Mouse (Mus musculus): ENCODE measurements at regions not wholly inside any gene's neighbourhood (a gene's known extent, or its start where the extent isn't known, plus 50 kb on each side); places are given as distances from the start of the nearest gene placed in this dataset.

DNA sequence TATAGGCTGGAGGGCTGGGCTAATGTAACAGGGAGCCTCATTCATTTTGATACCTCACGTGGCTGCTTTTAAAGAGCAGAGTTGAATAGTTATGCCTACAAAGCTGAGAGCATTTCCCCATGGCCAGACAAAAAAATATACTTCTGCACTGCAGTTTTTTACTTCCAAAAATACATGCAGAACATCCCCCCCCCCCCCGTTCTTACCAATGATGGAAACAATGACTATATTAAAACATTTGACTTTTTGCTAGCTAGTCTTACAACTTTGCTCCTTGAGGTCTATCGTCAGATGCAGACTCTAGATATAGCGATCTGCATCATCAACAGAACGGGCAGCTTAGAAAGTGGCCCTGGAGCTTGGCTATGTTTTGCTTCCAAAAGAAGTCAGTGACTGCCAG is 692.4 kb downstream of the Stpg2 start:
- 64% methylated on average over 5 of the region's 5 CpGs for WGBS (ENCODE audit: insufficient replicate concordance)
- no peaks in the 10 kb centered on the region for H3K36me3 ChIP-seq
- no peak overlapping the region for H3K9ac ChIP-seq
- H3K27ac ChIP-seq, result no peak overlapping the region
- ATAC-seq, result no peak
- no peaks in the 10 kb centered on the region for H3K27me3 ChIP-seq (replicated peaks)
- no peak overlapping the region for H3K4me2 ChIP-seq
- no peaks in the 10 kb centered on the region for H3K9me3 ChIP-seq (replicated peaks)
- no peaks in the 10 kb centered on the region for H3K4me1 ChIP-seq
- H3K4me3 ChIP-seq, result no peak overlapping the region

DNA sequence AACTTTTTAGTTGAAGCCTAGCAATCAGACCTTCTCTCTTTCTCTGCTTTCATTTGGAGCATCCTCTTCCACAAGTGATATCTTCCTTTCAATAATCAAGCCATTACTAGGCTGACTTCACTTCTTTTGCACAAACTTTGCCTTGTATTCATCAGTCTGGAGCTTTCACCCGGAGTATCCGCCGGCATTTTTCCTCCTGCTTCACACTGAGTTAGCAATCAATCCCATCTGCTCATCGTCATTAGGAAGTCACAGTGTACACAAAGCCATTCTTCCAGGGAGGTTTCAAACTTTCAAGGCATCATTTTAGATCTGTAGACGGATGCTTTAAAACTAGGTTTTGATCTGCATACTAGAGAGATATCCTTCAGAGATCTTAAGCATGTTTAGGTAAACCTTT is 693.7 kb downstream of the Stpg2 start:
- H3K4me3 ChIP-seq, result no peak overlapping the region
- 66% methylated on average over 5 of the region's 5 CpGs for WGBS (ENCODE audit: insufficient replicate concordance)
- H3K27me3 ChIP-seq (replicated peaks), result no peaks in the 10 kb centered on the region
- no peaks in the 10 kb centered on the region for H3K9me3 ChIP-seq (replicated peaks)
- H3K9ac ChIP-seq, result no peak overlapping the region
- H3K36me3 ChIP-seq, result no peaks in the 10 kb centered on the region
- no peak overlapping the region for H3K27ac ChIP-seq
- no peak overlapping the region for H3K4me2 ChIP-seq
- no peak for ATAC-seq
- no peaks in the 10 kb centered on the region for H3K4me1 ChIP-seq

DNA sequence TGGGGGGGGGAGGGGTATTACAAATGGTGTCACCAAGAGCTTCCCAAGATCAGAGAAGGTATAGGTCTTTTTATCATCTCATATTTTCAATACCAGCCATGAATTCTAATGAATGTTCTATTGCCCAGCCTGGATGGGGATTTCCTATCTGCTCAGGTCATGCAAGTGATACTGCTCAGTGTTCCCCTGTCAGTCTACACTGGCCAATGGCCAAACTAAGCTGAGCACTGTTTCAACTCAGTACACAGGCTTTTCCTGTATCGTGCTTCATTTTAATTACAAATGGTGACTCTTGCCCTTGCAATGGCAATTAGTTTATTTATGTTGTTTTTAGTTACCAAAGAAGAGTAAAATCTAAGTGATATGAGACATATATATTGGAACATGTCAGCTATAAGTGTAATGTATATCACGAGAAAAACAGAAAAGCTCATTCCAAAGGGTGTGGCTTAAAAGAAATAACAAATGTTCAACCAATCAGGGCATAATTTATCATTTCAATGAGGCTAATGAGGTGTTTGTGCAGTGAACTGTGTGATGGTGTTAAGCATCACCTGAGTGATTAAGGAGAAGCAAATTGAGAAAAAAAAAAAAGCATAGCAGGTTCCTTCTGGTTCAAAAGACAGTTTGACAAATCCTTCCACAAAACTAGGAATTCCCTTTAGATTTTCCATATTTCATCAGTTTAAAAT is 708.3 kb downstream of the Stpg2 start:
- no peak overlapping the region for H3K9ac ChIP-seq
- no peak for ATAC-seq

DNA sequence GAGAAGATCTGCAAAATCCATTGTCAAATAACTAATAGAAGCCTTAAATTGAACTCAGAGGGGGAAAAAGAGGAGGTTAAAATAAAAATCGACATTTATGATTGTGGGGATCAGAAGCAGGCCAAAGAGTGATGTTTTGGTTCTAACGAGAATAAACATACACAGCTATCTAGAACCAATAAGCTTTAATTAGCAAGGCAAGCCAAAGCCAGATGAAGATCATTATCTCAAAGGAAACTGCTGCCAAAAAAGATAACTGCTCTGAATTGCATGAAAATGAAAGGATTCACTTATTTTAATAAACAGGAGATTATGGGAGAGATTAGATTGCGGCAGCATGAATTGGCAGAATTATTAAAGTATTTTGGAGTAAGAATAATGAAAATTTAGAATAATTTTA is 716.8 kb downstream of the Stpg2 start:
- no peak overlapping the region for H3K4me3 ChIP-seq
- H3K27ac ChIP-seq, result no peak overlapping the region
- no peaks in the 10 kb centered on the region for H3K4me1 ChIP-seq
- H3K27me3 ChIP-seq (replicated peaks), result no peaks in the 10 kb centered on the region
- ATAC-seq, result no peak
- no peaks in the 10 kb centered on the region for H3K36me3 ChIP-seq
- 63% methylated on average over 3 of the region's 3 CpGs for WGBS (ENCODE audit: insufficient replicate concordance)
- no peaks in the 10 kb centered on the region for H3K9me3 ChIP-seq (replicated peaks)
- H3K4me2 ChIP-seq, result no peak overlapping the region
- H3K9ac ChIP-seq, result no peak overlapping the region

More for the DNA sequence above, 708.3 kb downstream of the Stpg2 start:
- WGBS (ENCODE audit: insufficient replicate concordance), result 53% methylated on average over 2 of the region's 2 CpGs
- Histone ChIP-seq H3K36me3 (no peaks in the 10 kb centered on the region), H3K4me2 (no peak overlapping the region), H3K9me3 (replicated peaks) (no peaks in the 10 kb centered on the region), H3K4me3 (no peak overlapping the region), H3K27ac (no peak overlapping the region), H3K4me1 (no peaks in the 10 kb centered on the region), H3K27me3 (replicated peaks) (no peaks in the 10 kb centered on the region)

DNA sequence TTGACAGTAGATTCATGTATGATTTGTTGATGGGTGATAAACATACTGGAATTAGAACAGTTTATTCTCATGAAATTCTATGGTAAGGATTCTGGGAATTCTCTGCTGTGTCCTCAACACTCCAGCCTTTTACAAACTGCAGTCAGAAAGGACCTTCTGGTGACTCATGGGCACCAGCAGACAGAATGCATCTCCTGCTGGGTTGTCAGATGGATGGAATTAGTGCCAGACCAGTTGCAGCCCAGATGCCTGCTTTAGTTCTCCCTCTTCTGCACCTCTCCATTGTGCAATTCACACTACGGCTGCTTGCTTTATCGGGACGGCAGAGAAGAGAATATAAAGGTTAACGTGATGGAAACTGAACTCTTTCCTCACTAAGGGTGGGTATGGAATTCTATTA is 727.5 kb downstream of the Stpg2 start:
- Histone ChIP-seq H3K4me3 (no peak overlapping the region), H3K4me1 (no peaks in the 10 kb centered on the region), H3K4me2 (no peak overlapping the region), H3K9ac (no peak overlapping the region), H3K9me3 (replicated peaks) (no peaks in the 10 kb centered on the region), H3K27ac (no peak overlapping the region), H3K36me3 (no peaks in the 10 kb centered on the region), H3K27me3 (replicated peaks) (no peaks in the 10 kb centered on the region)
- no peak for ATAC-seq
- WGBS (ENCODE audit: insufficient replicate concordance), result 75% methylated on average over 4 of the region's 4 CpGs

DNA sequence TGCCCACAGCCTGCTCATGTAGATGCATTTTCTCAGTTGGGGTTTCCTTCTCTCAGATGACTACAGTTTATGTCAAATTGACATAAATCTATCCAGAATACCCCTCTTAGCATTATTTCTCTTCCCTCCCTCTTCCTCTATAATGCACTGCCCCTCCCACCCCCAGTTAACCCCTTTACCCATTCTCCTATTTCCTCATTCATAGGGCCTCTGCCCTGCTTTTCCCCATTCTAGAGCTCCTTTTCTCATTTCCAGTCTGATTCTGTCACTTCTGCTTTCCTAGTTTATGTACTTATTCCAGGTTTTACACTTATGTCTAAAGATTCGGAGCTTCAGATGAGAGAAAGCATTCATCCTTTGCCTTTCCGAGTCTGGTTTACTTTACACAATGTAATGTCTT is 740.7 kb downstream of the Stpg2 start:
- Histone ChIP-seq H3K4me3 (no peak overlapping the region), H3K36me3 (no peaks in the 10 kb centered on the region), H3K4me1 (no peaks in the 10 kb centered on the region), H3K27me3 (replicated peaks) (no peaks in the 10 kb centered on the region), H3K4me2 (no peak overlapping the region), H3K27ac (no peak overlapping the region), H3K9ac (no peak overlapping the region), H3K9me3 (replicated peaks) (no peaks in the 10 kb centered on the region)
- WGBS (ENCODE audit: insufficient replicate concordance), result 70% methylated on average over 2 of the region's 2 CpGs
- no peak for ATAC-seq

DNA sequence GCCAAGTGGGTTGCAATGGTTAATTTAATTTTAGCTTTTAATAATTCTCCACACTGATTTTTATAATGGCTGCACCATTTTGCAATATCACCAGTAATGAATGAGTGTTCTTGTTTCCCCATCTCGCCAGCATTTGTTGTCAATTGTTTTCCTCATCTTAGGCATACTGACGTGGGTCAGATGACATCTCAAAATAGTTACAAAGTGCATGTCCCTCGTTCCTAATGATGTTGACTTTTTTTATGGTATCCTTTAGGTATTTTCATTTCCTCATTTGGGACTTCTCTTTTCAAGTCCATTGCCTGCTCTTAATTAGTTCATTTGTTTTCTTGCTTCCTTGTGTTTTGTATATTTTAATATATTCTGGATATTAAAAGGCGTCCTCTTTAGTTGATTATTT is 741.8 kb downstream of the Stpg2 start:
- H3K4me2 ChIP-seq, result no peak overlapping the region
- ATAC-seq, result no peak
- H3K4me3 ChIP-seq, result no peak overlapping the region
- H3K9ac ChIP-seq, result no peak overlapping the region
- no peaks in the 10 kb centered on the region for H3K36me3 ChIP-seq
- H3K9me3 ChIP-seq (replicated peaks), result no peaks in the 10 kb centered on the region
- H3K4me1 ChIP-seq, result no peaks in the 10 kb centered on the region
- no peak overlapping the region for H3K27ac ChIP-seq
- H3K27me3 ChIP-seq (replicated peaks), result no peaks in the 10 kb centered on the region
- 59% methylated on average over 4 of the region's 4 CpGs for WGBS (ENCODE audit: insufficient replicate concordance)

DNA sequence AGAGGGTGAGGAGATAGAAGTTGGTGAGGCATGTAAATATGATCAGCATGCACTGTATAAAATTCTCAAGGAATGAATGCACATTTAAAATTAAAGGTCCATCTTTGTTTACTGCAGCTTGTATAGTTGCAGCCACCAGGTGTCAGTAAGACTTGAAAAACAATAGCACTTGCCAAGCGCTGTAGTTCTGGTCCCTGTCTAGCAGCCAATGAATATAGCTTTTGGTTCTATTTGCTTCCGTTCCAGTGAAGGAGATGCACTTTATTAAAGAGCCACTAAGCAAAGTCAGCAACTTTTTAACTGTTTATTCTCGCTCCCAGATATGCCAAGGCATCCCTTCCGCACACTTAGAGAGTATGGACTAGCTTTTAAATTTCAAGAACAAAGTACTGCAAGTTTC is 743.6 kb downstream of the Stpg2 start:
- Histone ChIP-seq H3K9ac (no peak overlapping the region), H3K4me1 (no peaks in the 10 kb centered on the region), H3K4me3 (no peak overlapping the region), H3K4me2 (no peak overlapping the region), H3K27ac (no peak overlapping the region), H3K27me3 (replicated peaks) (no peaks in the 10 kb centered on the region), H3K36me3 (no peaks in the 10 kb centered on the region), H3K9me3 (replicated peaks) (no peaks in the 10 kb centered on the region)
- 46% methylated on average over 4 of the region's 4 CpGs for WGBS (ENCODE audit: insufficient replicate concordance)
- no peak for ATAC-seq

DNA sequence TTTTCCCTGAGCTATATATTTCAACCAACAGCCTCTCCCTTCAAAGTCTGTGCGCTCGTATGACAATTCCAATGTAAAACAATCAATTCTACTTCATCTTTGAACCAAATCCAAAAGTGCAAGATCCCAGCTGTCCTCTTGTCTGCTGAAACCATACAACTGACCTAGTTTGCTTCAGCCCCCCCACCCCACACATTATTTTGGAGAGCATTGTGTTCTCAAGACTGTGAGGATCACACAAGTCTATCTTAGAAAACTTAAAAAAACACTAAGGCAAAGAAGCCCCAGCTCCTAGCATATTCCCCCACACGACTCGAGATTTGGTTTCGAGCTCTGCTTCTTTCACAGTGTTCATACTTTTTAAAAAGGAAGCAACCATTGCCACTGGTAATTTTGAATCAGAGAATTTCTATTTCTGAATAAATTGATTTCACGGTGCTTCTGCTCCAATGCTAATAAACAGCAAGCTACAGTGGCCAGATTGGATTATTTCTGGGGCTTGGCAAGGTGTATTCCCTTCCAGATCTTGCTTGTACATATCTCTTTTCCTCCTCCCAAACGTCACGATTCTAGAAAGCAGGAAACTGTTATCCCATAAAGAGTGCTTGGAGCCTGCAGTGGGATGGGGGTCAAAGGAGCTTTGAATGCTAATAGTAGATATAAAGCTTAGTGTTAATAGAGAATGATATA is 744.7 kb downstream of the Stpg2 start:
- Histone ChIP-seq H3K4me3 (no peak overlapping the region), H3K4me2 (no peak overlapping the region), H3K9me3 (replicated peaks) (no peaks in the 10 kb centered on the region), H3K4me1 (no peaks in the 10 kb centered on the region), H3K27ac (no peak overlapping the region), H3K9ac (no peak overlapping the region), H3K36me3 (no peaks in the 10 kb centered on the region), H3K27me3 (replicated peaks) (no peaks in the 10 kb centered on the region)
- 70% methylated on average over 8 of the region's 8 CpGs for WGBS (ENCODE audit: insufficient replicate concordance)
- no peak for ATAC-seq

DNA sequence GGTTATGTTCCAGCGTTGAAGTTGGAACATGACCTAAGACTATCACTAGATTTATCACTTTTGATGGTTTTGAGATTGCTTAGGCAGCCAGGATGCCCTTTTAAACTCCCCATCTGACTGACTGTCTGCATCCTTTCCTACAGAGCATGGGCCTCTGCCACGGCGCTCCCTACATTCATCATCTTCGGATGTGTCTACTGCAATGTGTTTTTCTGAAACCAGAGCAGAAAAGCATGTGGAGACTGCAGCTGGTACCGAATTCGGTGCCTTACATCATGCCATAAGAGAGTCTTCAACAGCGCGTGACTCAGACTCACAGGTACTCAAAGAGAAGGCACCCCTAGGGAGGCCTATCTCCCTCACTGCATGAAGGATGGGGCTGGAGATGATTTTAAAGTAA is 746.0 kb downstream of the Stpg2 start:
- no peak overlapping the region for H3K4me2 ChIP-seq
- H3K9ac ChIP-seq, result no peak overlapping the region
- ATAC-seq, result no peak
- H3K27ac ChIP-seq, result no peak overlapping the region
- no peaks in the 10 kb centered on the region for H3K27me3 ChIP-seq (replicated peaks)
- no peaks in the 10 kb centered on the region for H3K9me3 ChIP-seq (replicated peaks)
- no peaks in the 10 kb centered on the region for H3K4me1 ChIP-seq
- H3K4me3 ChIP-seq, result no peak overlapping the region
- 71% methylated on average over 8 of the region's 8 CpGs for WGBS (ENCODE audit: insufficient replicate concordance)
- no peaks in the 10 kb centered on the region for H3K36me3 ChIP-seq

DNA sequence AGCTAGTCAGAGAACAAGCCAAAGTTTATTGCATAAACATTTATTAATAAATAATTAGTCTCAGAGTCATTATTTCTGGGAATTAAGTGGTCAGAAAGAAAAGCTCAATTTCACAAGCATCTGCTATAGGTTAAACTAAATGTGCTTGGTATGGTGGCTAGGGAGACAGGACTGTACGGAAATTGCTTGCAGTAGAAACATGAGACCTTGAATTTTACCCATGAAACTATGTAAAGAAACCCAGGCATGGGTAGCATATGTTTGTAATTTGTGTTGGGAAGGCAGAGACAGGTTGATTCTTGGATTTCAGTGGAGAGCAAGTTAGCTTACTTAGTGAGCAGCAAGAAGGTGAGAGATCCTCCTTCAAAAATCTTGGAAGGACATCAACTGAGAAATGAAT is 772.7 kb downstream of the Stpg2 start:
- H3K4me2 ChIP-seq, result no peak overlapping the region
- no peaks in the 10 kb centered on the region for H3K36me3 ChIP-seq
- H3K27ac ChIP-seq, result no peak overlapping the region
- no peak overlapping the region for H3K9ac ChIP-seq
- 56% methylated on average over 1 of the region's 1 CpGs for WGBS (ENCODE audit: insufficient replicate concordance)
- H3K4me3 ChIP-seq, result no peak overlapping the region
- 0 out of 2 replicates have a peak, but pooled peaks cover 3% of the 10 kb centered on the region for H3K9me3 ChIP-seq (replicated peaks)
- no peaks in the 10 kb centered on the region for H3K27me3 ChIP-seq (replicated peaks)
- no peak for ATAC-seq
- H3K4me1 ChIP-seq, result no peaks in the 10 kb centered on the region

DNA sequence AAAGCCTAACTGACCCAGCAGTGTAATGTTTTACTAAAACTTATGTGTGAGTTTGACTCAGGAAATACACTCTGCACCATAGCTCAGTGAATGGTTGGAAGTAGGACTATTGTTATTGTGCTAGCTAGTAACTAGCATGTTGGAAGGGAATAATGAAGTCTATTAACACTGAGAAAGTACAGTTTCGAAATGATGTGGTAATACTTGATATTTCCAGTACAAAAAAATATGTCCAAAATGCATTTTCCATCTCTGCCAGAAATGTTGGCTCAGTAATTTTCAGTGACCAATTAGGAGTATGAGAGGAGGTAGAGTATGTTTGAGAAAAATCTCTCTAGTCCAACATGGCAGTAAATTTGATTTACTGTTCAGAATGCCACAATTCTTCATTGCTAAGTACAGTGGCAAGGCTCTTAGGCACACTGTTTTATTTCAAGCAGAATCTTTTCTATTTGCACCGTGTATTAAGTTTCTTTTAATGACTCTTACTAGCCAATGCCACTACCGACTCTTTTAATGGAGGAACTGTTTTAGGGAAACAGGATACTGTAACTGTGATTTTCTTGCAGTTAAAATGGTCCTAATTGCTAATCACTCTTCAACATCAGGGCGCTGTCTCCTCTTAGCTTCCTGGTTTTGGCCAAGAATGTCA is 780.5 kb downstream of the Stpg2 start:
- no peak for ATAC-seq
- Histone ChIP-seq H3K9ac (no peak overlapping the region), H3K27ac (no peak overlapping the region), H3K9me3 (replicated peaks) (no peaks in the 10 kb centered on the region), H3K4me2 (no peak overlapping the region), H3K4me3 (no peak overlapping the region), H3K36me3 (no peaks in the 10 kb centered on the region), H3K4me1 (no peaks in the 10 kb centered on the region), H3K27me3 (replicated peaks) (no peaks in the 10 kb centered on the region)
- WGBS (ENCODE audit: insufficient replicate concordance), result 56% methylated on average over 4 of the region's 4 CpGs

All from liver, embryonic 12.5 days (tissue).